Mouse (Mus musculus) fibroblast of lung, adult 2 months (primary cell): ENCODE data around the gene Vmn1r85.
A peak's percentile ranks its signal among the peaks of the same experiment; 100 is the strongest.

Experiments
- DNase-seq: peaks from one replicate; pipeline ENCODE4 v3.0.0-alpha.2; 2011; ENCODE audit warnings: low read depth

The Vmn1r85 gene

GRCm38 (mm10) chr7:13037901-13038555 is 56.9 kb downstream of the Vmn1r85 start, which contains the start of gene Ube2m:
TSS of gene Ube2m (minus strand) at chr7:13038275.
- DNase-seq = peak; percentile 91

GRCm38 (mm10) chr7:13037366-13037765 is 57.6 kb downstream of the Vmn1r85 start:
- DNase-seq = no peak

- no peak for DNase-seq
These were observed 58.2 kb downstream of the Vmn1r85 start for GRCm38 (mm10) chr7:13036806-13037205.

GRCm38 (mm10) chr7:13035211-13035855 is 59.6 kb downstream of the Vmn1r85 start:
- DNase-seq = no peak

- peak; percentile 86 for DNase-seq
These were observed 60.6 kb downstream of the Vmn1r85 start, which contains the start of gene Chmp2a for GRCm38 (mm10) chr7:13034148-13034977. TSS of gene Chmp2a (minus strand) at chr7:13034807.

GRCm38 (mm10) chr7:13033451-13034147 is 61.4 kb downstream of the Vmn1r85 start:
- no peak for DNase-seq
